Mouse (Mus musculus) limb, embryonic 11.5 days (tissue): ENCODE results near the gene Gm8246. TPM values are rescaled to one million over a fixed set of nuclear protein-coding genes. Genes with fewer than 3 reads are reported as not detected.
"Not testable (repeated sequence)": the region's sequence is repeated elsewhere in the genome, so short reads cannot be mapped to it uniquely, and the experiment has no call there.

Experiments used
- ATAC-seq: fragments of 200-750 bp; cut with Nextera tagmentation; 2 replicates; pipeline ENCODE4 v1.8.0; 2017; ENCODE audit warnings: low read depth; ENCODE audit not compliant: insufficient number of reproducible peaks, low FRiP score, low TSS enrichment
- DNase-seq: peaks from one replicate; pipeline ENCODE4 v3.0.0-alpha.2; 2015; ENCODE audit warnings: low spot score
- H3K27ac ChIP-seq: fragments of 300-500 bp; sonication (generic); replicated peaks from 2 replicates; pipeline ENCODE4 v1.5.1; 2014; ENCODE audit warnings: low read depth, mild to moderate bottlenecking, low read length
- H3K27me3 ChIP-seq: fragments of 300-500 bp; sonication (generic); 2 replicates; pipeline ENCODE4 v1.6.1; 2014; ENCODE audit warnings: mild to moderate bottlenecking, low read length, mixed read lengths; ENCODE audit not compliant: control insufficient read depth, insufficient read depth
- H3K36me3 ChIP-seq: fragments of 300-500 bp; sonication (generic); 2 replicates; pipeline ENCODE4 v1.6.1; 2014; ENCODE audit warnings: mild to moderate bottlenecking, low read length, moderate library complexity, mixed read lengths; ENCODE audit not compliant: control insufficient read depth, insufficient read depth
- H3K4me1 ChIP-seq: fragments of 300-500 bp; sonication (generic); 2 replicates; pipeline ENCODE4 v1.6.1; 2014; ENCODE audit warnings: low read length, mixed read lengths; ENCODE audit not compliant: control insufficient read depth, insufficient read depth
- H3K4me2 ChIP-seq: fragments of 300-500 bp; sonication (generic); 2 replicates; pipeline ENCODE4 v1.6.1; 2014; ENCODE audit warnings: low read depth, mild to moderate bottlenecking, moderate library complexity; ENCODE audit not compliant: severe bottlenecking
- H3K4me3 ChIP-seq: fragments of 300-500 bp; sonication (generic); 2 replicates; pipeline ENCODE4 v1.5.1; 2014; ENCODE audit warnings: low read depth, low read length
- H3K9ac ChIP-seq: fragments of 300-500 bp; sonication (generic); 2 replicates; pipeline ENCODE4 v1.6.1; 2014; ENCODE audit warnings: mild to moderate bottlenecking, low read length
- H3K9me3 ChIP-seq: fragments of 300-500 bp; sonication (generic); 2 replicates; pipeline ENCODE4 v1.6.1; 2016; ENCODE audit warnings: low read length; ENCODE audit not compliant: control insufficient read depth
- WGBS: fragments of 180-500 bp; shearing (Covaris S2); extraction: QIAGEN DNeasy Blood & Tissue Kit; methylation state at CpG from one replicate; pipeline ENCODE4 v1.1.7; 2014; 5-methylcytosine and 5-hydroxymethylcytosine counted together
- polyA plus RNA-seq: library from polyadenylated mRNA; unstranded; fragments of >200 nt; fragmentation: Nextera tagmentation; extraction: Ambion mirVana; gene quantifications from 2 replicates; pipeline ENCODE4 v1.2.1, GENCODE M21; 2014

Gm8246 gene
- polyA plus RNA-seq: not detected in 2 replicates

DNA sequence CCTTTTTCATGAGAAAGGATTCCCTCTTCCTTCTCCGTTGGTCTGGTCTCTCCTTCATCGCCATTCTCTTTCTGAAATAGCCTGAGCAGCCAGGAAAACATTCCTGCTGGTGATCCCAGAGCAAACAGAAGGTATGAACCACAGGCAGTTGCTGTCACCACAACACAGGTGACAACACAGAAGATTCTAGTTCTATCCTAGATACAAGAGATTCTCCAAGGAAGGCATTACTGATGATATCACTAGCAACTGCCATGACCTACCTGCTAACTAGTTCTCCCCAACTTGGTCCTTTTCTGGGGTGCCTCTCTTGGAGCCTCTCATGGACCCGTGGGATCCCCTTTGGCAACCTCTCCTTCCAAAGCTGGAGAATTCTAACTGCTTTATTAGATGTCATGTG lies at the start of gene Gm8246:
TSS of gene Gm8246 (minus strand) at position 101 of the 400 bp plus-strand sequence.
- DNase-seq, H3K9me3 ChIP-seq, H3K36me3 ChIP-seq, H3K4me3 ChIP-seq, H3K4me2 ChIP-seq, H3K27ac ChIP-seq, ATAC-seq, H3K9ac ChIP-seq, H3K4me1 ChIP-seq, H3K27me3 ChIP-seq: not testable (repeated sequence)
- no CpG with 5 or more reads among the region's 3 CpGs for WGBS

DNA sequence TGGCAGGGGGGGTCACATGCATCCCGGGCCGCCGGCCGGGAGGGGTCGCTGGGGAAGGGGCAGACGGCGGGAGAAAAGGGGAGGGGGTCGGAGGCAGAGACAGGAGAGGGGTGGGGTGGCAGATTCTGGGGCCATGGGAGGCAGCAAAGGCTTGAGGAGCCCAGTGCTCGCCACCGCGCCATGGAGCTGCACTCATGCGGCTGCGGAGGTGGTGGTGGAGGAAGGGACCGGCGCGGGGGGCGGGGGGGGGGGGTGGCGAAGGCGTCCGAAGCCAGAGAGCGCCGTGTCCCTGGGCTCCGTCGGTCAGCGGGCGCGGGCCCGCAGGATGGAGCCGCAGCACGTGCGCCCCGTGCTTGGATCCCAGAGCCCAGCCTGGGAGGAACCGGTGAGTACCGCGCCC lies 23.7 kb upstream of the Gm8246 start, which contains the start of gene Gm3488:
TSS of gene Gm3488 (plus strand) at position 301 of the 400 bp plus-strand sequence.
- not testable (repeated sequence) for H3K9me3 ChIP-seq, DNase-seq, H3K27me3 ChIP-seq, H3K4me1 ChIP-seq, H3K4me3 ChIP-seq, H3K36me3 ChIP-seq, H3K27ac ChIP-seq, H3K4me2 ChIP-seq, H3K9ac ChIP-seq, ATAC-seq
- no CpG with 5 or more reads among the region's 35 CpGs for WGBS

DNA sequence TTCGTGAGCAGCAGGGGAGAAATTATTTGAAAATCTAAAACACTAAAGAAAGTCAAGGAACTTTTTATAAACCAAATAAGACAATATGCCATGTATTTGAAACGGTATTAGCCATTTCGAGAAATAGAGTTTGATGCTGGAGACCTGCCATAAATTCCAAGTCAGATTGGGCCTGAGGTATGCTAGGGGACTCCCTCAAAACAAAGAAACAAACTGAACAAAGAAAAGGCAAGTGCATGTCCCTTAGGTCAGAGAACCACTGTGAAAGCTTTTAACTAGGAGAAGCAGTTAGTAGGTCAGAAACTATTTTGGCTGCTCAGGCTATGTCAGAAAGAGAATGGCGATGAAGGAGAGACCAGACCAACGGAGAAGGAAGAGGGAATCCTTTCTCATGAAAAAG lies 6.3 kb upstream of the Gm8246 start, which contains the start of gene Gm3187:
TSS of gene Gm3187 (plus strand) at position 301 of the 400 bp plus-strand sequence.
- not testable (repeated sequence) for H3K27ac ChIP-seq, H3K27me3 ChIP-seq, H3K4me1 ChIP-seq, H3K36me3 ChIP-seq, DNase-seq, H3K4me2 ChIP-seq, H3K4me3 ChIP-seq, ATAC-seq, H3K9ac ChIP-seq, H3K9me3 ChIP-seq
- 87% methylated on average over 4 of the region's 5 CpGs for WGBS

DNA sequence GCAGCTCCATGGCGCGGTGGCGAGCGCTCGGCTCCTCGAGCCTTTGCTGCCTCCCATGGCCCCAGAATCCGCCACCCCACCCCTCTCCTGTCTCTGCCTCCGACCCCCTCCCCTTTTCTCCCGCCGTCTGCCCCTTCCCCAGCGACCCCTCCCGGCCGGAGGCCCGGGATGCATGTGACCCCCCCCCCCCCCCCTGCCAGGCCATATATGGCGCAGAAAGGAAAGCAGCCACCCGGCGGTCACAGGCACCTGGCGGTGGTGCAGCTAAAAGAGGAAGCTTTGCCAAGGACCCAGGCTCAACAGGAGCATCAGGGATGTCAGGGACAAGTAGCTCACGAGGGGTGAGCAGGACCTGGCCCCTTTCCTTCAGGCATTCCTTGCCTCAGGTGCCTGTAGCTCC lies 17.2 kb downstream of the Gm8246 start:
- H3K9me3 ChIP-seq, H3K27ac ChIP-seq, H3K4me1 ChIP-seq, ATAC-seq, H3K36me3 ChIP-seq, H3K9ac ChIP-seq, DNase-seq, H3K27me3 ChIP-seq, H3K4me3 ChIP-seq, H3K4me2 ChIP-seq: not testable (repeated sequence)
- WGBS: no CpG with 5 or more reads among the region's 19 CpGs

DNA sequence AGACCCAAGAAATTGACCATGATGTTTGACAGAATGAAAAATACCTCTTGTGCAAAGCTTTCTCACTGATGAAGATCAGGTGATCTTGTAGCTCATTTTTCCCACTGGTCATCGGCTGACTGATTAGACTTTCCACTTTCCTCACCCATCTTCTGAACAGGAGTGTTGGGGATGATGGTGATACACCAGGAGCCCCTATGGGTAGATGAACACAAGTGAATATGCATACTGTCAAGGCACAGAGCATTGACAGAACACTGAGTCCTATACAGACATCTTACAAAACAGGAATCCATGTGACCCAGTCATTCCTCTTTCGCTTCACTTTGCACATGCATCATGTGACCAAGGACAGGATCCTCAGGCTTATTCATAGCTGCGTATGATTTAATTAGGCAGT lies 22.3 kb downstream of the Gm8246 start, which contains the start of gene Gm3194:
TSS of gene Gm3194 (minus strand) at position 101 of the 400 bp plus-strand sequence.
- H3K4me1 ChIP-seq, H3K36me3 ChIP-seq, H3K27me3 ChIP-seq, H3K9me3 ChIP-seq, H3K4me2 ChIP-seq, ATAC-seq, H3K27ac ChIP-seq, DNase-seq, H3K4me3 ChIP-seq, H3K9ac ChIP-seq: not testable (repeated sequence)
- WGBS: no CpG with 5 or more reads among the region's 3 CpGs

Other genes starting within 250 kb of the Gm8246 start
- not detected in 2 replicates for gene Gm3526, start 217.2 kb downstream of the Gm8246 start, polyA plus RNA-seq
- not detected in 2 replicates for gene Gm3542, start 142.9 kb downstream of the Gm8246 start, polyA plus RNA-seq
- not detected in 2 replicates for gene Gm3500, start 88.8 kb downstream of the Gm8246 start, polyA plus RNA-seq
- 0.60 and 0.72 TPM in 2 replicates for gene Gm3194, start 22.4 kb downstream of the Gm8246 start, polyA plus RNA-seq
- gene Gm3187, start 6.4 kb upstream of the Gm8246 start, polyA plus RNA-seq: not detected in 2 replicates
- gene Gm3488, start 23.8 kb upstream of the Gm8246 start, polyA plus RNA-seq: 1.0 and 1.1 TPM in 2 replicates
- not detected in 2 replicates for gene Gm3532, start 60.7 kb upstream of the Gm8246 start, polyA plus RNA-seq
- not detected in 2 replicates for gene Gm8265, start 155.2 kb upstream of the Gm8246 start, polyA plus RNA-seq
- gene Gm9603, start 209.6 kb upstream of the Gm8246 start, polyA plus RNA-seq: not detected in 2 replicates